Mouse (Mus musculus) frontal cortex, postnatal 36 days (tissue): Measurements from ENCODE around the gene Krtap17-1.

Source experiments
- DNase-seq, 2 experiments: peaks; one replicate each; pipeline ENCODE4 v3.0.0; 2022; ENCODE audit warnings: low spot score in 2 of 2

Gene Krtap17-1

GRCm38 (mm10) chr11:99965961-99966360, 27.8 kb downstream of the Krtap17-1 start:
- no peak for DNase-seq

DNA sequence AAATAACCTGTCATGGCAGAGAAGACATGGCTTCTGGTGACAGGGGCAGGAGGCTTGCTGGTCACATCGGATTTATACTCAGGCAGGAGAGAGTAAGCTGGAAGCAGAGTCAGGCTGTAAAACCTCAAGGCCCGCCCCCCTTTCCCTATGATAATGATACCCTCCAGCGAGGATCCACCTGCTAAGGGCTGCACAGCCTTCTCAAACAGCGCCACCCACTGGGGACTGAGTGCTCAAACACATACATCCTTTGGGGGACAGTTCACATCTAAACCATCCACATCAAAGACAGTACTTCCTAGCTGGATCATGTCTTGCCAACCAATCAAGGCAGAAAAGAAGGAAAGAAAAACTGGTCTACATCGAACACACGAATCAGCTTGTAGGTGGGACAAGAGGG, 29.6 kb downstream of the Krtap17-1 start:
- no peak for DNase-seq

- DNase-seq, result no peak
Observed at GRCm38 (mm10) chr11:99948175-99948574, 45.6 kb downstream of the Krtap17-1 start, which contains the start of gene Krtap9-5. Gene Krtap9-5 (plus strand): TSS chr11:99948475.
